Mouse (Mus musculus): ENCODE measurements around the gene Ulk4.

DNA sequence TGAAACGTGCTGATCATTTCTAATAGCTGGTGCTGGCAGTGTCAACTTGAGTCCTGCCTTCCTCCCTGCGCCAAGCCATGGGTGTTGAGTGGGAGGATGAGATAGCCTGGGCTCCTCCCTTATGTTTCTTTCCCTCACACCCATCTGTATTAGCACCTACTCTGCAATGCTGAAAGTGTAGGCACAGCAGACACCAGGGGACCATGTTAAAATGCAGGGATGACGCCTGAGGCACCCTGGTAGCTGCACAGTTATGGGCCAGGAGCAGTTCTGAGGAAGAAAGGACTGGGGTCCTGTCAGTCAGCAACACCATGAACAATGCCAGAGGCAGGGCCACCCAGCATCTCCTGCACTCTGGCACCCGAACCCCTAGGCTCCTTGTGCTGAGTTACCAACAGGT lies 243.4 kb downstream of the Ulk4 start:
- TF ChIP-seq CTCF (IDR thresholded peaks at IDR 0.05; ENCODE audit: low read depth) (no peak), EP300 (IDR thresholded peaks at IDR 0.05; ENCODE audit: low read depth) (no peak)

All from liver, postnatal 0 days (tissue).